Mouse (Mus musculus): ENCODE results near the gene Arid1b. TPM values are rescaled to one million over a fixed set of nuclear protein-coding genes. Genes with fewer than 3 reads are reported as not detected.

Gene Arid1b
- polyA plus RNA-seq, 1 experiment from 2014 or later: 12.5 TPM

GRCm38 (mm10) chr17:5202756-5203155, 208.6 kb downstream of the Arid1b start:
- no peaks in the 10 kb centered on the region; the same call in 1 of the 2 replicates for H3K36me3 ChIP-seq
- H3K9me3 ChIP-seq (replicated peaks): no peaks in the 10 kb centered on the region
- H3K27me3 ChIP-seq (ENCODE audit: low read depth, poor library complexity, severe bottlenecking): no peaks in the 10 kb centered on the region
- no peak overlapping the region for H3K27ac ChIP-seq
- no peak overlapping the region for H3K4me3 ChIP-seq
- WGBS: 93% methylated on average over 5 of the region's 5 CpGs
- DNase-seq (ENCODE audit: low spot score): no peak
- peaks cover 46% of the 10 kb centered on the region for H3K4me1 ChIP-seq

- Histone ChIP-seq H3K9me3 (replicated peaks) (no peaks in the 10 kb centered on the region), H3K4me1 (peaks cover 41% of the 10 kb centered on the region), H3K27ac (no peak overlapping the region), H3K4me3 (no peak overlapping the region), H3K27me3 (ENCODE audit: low read depth, poor library complexity, severe bottlenecking) (no peaks in the 10 kb centered on the region), H3K36me3 (no peaks in the 10 kb centered on the region; the same call in 1 of the 2 replicates)
- 90% methylated on average over 10 of the region's 10 CpGs for WGBS
- DNase-seq (ENCODE audit: low spot score): no peak
Observed at GRCm38 (mm10) chr17:5203346-5204102, 209.4 kb downstream of the Arid1b start.

GRCm38 (mm10) chr17:5204103-5204665, 210.1 kb downstream of the Arid1b start:
- 95% methylated on average over 9 of the region's 9 CpGs for WGBS
- Histone ChIP-seq H3K27ac (no peak overlapping the region), H3K9me3 (replicated peaks) (no peaks in the 10 kb centered on the region), H3K27me3 (ENCODE audit: low read depth, poor library complexity, severe bottlenecking) (no peaks in the 10 kb centered on the region), H3K4me1 (peaks cover 41% of the 10 kb centered on the region), H3K4me3 (no peak overlapping the region), H3K36me3 (no peaks in the 10 kb centered on the region; the same call in 1 of the 2 replicates)
- DNase-seq (ENCODE audit: low spot score): no peak

- Histone ChIP-seq H3K36me3 (no peaks in the 10 kb centered on the region; the same call in 1 of the 2 replicates), H3K27ac (no peak overlapping the region), H3K4me3 (no peak overlapping the region), H3K4me1 (peaks cover 41% of the 10 kb centered on the region), H3K27me3 (ENCODE audit: low read depth, poor library complexity, severe bottlenecking) (no peaks in the 10 kb centered on the region), H3K9me3 (replicated peaks) (no peaks in the 10 kb centered on the region)
- WGBS: 92% methylated on average over 7 of the region's 7 CpGs
- DNase-seq (ENCODE audit: low spot score): no peak
Observed at GRCm38 (mm10) chr17:5205163-5205581, 211.0 kb downstream of the Arid1b start.

- 66% methylated on average over 9 of the region's 9 CpGs for WGBS
- no peak for DNase-seq (ENCODE audit: low spot score)
- Histone ChIP-seq H3K27me3 (ENCODE audit: low read depth, poor library complexity, severe bottlenecking) (no peaks in the 10 kb centered on the region), H3K4me3 (no peak overlapping the region), H3K4me1 (peaks cover 42% of the 10 kb centered on the region), H3K36me3 (no peaks in the 10 kb centered on the region; the same call in 1 of the 2 replicates), H3K27ac (peak overlapping the region; percentile 48), H3K9me3 (replicated peaks) (no peaks in the 10 kb centered on the region)
Observed at GRCm38 (mm10) chr17:5206731-5207130, 212.6 kb downstream of the Arid1b start.

- Histone ChIP-seq H3K27ac (no peak overlapping the region), H3K27me3 (ENCODE audit: low read depth, poor library complexity, severe bottlenecking) (no peaks in the 10 kb centered on the region), H3K9me3 (replicated peaks) (no peaks in the 10 kb centered on the region), H3K4me1 (peaks cover 38% of the 10 kb centered on the region), H3K4me3 (no peak overlapping the region), H3K36me3 (no peaks in the 10 kb centered on the region; the same call in 1 of the 2 replicates)
- 93% methylated on average over 8 of the region's 8 CpGs for WGBS
- DNase-seq (ENCODE audit: low spot score): no peak
Observed at GRCm38 (mm10) chr17:5207881-5208280, 213.7 kb downstream of the Arid1b start.

GRCm38 (mm10) chr17:5208362-5208761, 214.2 kb downstream of the Arid1b start:
- no peaks in the 10 kb centered on the region for H3K27me3 ChIP-seq (ENCODE audit: low read depth, poor library complexity, severe bottlenecking)
- H3K27ac ChIP-seq: no peak overlapping the region
- no peak overlapping the region for H3K4me3 ChIP-seq
- 29% methylated on average over 3 of the region's 3 CpGs for WGBS
- peaks cover 38% of the 10 kb centered on the region for H3K4me1 ChIP-seq
- no peaks in the 10 kb centered on the region; the same call in 1 of the 2 replicates for H3K36me3 ChIP-seq
- H3K9me3 ChIP-seq (replicated peaks): no peaks in the 10 kb centered on the region
- no peak for DNase-seq (ENCODE audit: low spot score)

- H3K36me3 ChIP-seq: no peaks in the 10 kb centered on the region; the same call in 1 of the 2 replicates
- no peak for DNase-seq (ENCODE audit: low spot score)
- 95% methylated on average over 1 of the region's 1 CpGs for WGBS
- no peaks in the 10 kb centered on the region for H3K27me3 ChIP-seq (ENCODE audit: low read depth, poor library complexity, severe bottlenecking)
- no peak overlapping the region for H3K27ac ChIP-seq
- H3K4me1 ChIP-seq: peaks cover 39% of the 10 kb centered on the region
- H3K9me3 ChIP-seq (replicated peaks): no peaks in the 10 kb centered on the region
- H3K4me3 ChIP-seq: no peak overlapping the region
Observed at GRCm38 (mm10) chr17:5209076-5209475, 214.9 kb downstream of the Arid1b start.

- no peaks in the 10 kb centered on the region for H3K27me3 ChIP-seq (ENCODE audit: low read depth, poor library complexity, severe bottlenecking)
- H3K4me3 ChIP-seq: no peak overlapping the region
- peaks cover 37% of the 10 kb centered on the region for H3K4me1 ChIP-seq
- H3K36me3 ChIP-seq: no peaks in the 10 kb centered on the region
- no peak overlapping the region for H3K27ac ChIP-seq
- no peaks in the 10 kb centered on the region for H3K9me3 ChIP-seq (replicated peaks)
- WGBS: 92% methylated on average over 6 of the region's 6 CpGs
- no peak for DNase-seq (ENCODE audit: low spot score)
Observed at GRCm38 (mm10) chr17:5210101-5210727, 216.1 kb downstream of the Arid1b start.

GRCm38 (mm10) chr17:5210891-5211290, 216.8 kb downstream of the Arid1b start:
- H3K27me3 ChIP-seq (ENCODE audit: low read depth, poor library complexity, severe bottlenecking): no peaks in the 10 kb centered on the region
- no peaks in the 10 kb centered on the region for H3K36me3 ChIP-seq
- 93% methylated on average over 7 of the region's 7 CpGs for WGBS
- H3K4me3 ChIP-seq: no peak overlapping the region
- no peaks in the 10 kb centered on the region for H3K9me3 ChIP-seq (replicated peaks)
- DNase-seq (ENCODE audit: low spot score): no peak
- no peak overlapping the region for H3K27ac ChIP-seq
- H3K4me1 ChIP-seq: peaks cover 30% of the 10 kb centered on the region

- Histone ChIP-seq H3K36me3 (no peaks in the 10 kb centered on the region), H3K4me1 (peaks cover 25% of the 10 kb centered on the region), H3K27me3 (ENCODE audit: low read depth, poor library complexity, severe bottlenecking) (no peaks in the 10 kb centered on the region), H3K27ac (no peak overlapping the region), H3K9me3 (replicated peaks) (no peaks in the 10 kb centered on the region), H3K4me3 (no peak overlapping the region)
- 86% methylated on average over 12 of the region's 12 CpGs for WGBS
- DNase-seq (ENCODE audit: low spot score): no peak
Observed at GRCm38 (mm10) chr17:5212166-5212565, 218.0 kb downstream of the Arid1b start.

GRCm38 (mm10) chr17:5213441-5213840, 219.3 kb downstream of the Arid1b start:
- Histone ChIP-seq H3K9me3 (replicated peaks) (no peaks in the 10 kb centered on the region), H3K27ac (no peak overlapping the region), H3K4me1 (peaks cover 33% of the 10 kb centered on the region), H3K27me3 (ENCODE audit: low read depth, poor library complexity, severe bottlenecking) (no peaks in the 10 kb centered on the region), H3K36me3 (no peaks in the 10 kb centered on the region), H3K4me3 (no peak overlapping the region)
- 77% methylated on average over 6 of the region's 6 CpGs for WGBS
- DNase-seq (ENCODE audit: low spot score): no peak

- H3K4me3 ChIP-seq: no peak overlapping the region
- H3K36me3 ChIP-seq: no peaks in the 10 kb centered on the region
- no peaks in the 10 kb centered on the region for H3K27me3 ChIP-seq (ENCODE audit: low read depth, poor library complexity, severe bottlenecking)
- peaks cover 52% of the 10 kb centered on the region for H3K4me1 ChIP-seq
- WGBS: 95% methylated on average over 4 of the region's 4 CpGs
- no peak for DNase-seq (ENCODE audit: low spot score)
- no peaks in the 10 kb centered on the region for H3K9me3 ChIP-seq (replicated peaks)
- H3K27ac ChIP-seq: no peak overlapping the region
Observed at GRCm38 (mm10) chr17:5215352-5215751, 221.2 kb downstream of the Arid1b start.
